Mouse (Mus musculus) lung, postnatal 0 days (tissue): ENCODE data around the gene Zbtb42.

ENCODE experiments used
- CTCF ChIP-seq: IDR thresholded peaks from 2 replicates; pipeline ENCODE4 v1.5.1; 2016; ENCODE audit warnings: antibody characterized with exemption, mild to moderate bottlenecking
- EP300 ChIP-seq: IDR thresholded peaks from 2 replicates; pipeline ENCODE4 v1.6.1; 2016; ENCODE audit warnings: antibody characterized with exemption, mild to moderate bottlenecking, control low read depth

GRCm38 (mm10) chr12:112670718-112671393 lies 7.8 kb upstream of the Zbtb42 start:
- TF ChIP-seq CTCF (no peak), EP300 (no peak)
